Mouse (Mus musculus) hindbrain, embryonic 11.5 days (tissue): ENCODE measurements around the gene Fbxl14. TPM values are rescaled to one million over a fixed set of nuclear protein-coding genes. Genes with fewer than 3 reads are reported as not detected.

Experiments used
- ATAC-seq: fragments of 200-750 bp; cut with Nextera tagmentation; 2 replicates; pipeline ENCODE4 v1.8.0; 2017; ENCODE audit warnings: mild to moderate bottlenecking, moderate TSS enrichment, moderate library complexity; ENCODE audit not compliant: low FRiP score
- DNase-seq: peaks from one replicate; pipeline ENCODE4 v3.0.0-alpha.2; 2015; ENCODE audit warnings: low spot score
- H3K27ac ChIP-seq: fragments of 300-500 bp; sonication (generic); 2 replicates; pipeline ENCODE4 v1.5.1; 2014; ENCODE audit warnings: mild to moderate bottlenecking, low read depth, low read length
- H3K27me3 ChIP-seq: fragments of 300-500 bp; sonication (generic); 2 replicates; pipeline ENCODE4 v1.6.1; 2014; ENCODE audit warnings: mild to moderate bottlenecking, low read length, moderate library complexity, mixed read lengths; ENCODE audit not compliant: control insufficient read depth, insufficient read depth
- H3K36me3 ChIP-seq: fragments of 300-500 bp; sonication (generic); 2 replicates; pipeline ENCODE4 v1.6.1; 2014; ENCODE audit warnings: mild to moderate bottlenecking, low read length, moderate library complexity, mixed read lengths; ENCODE audit not compliant: control insufficient read depth, insufficient read depth
- H3K4me1 ChIP-seq: fragments of 300-500 bp; sonication (generic); replicated peaks from 2 replicates; pipeline ENCODE4 v1.6.1; 2014; ENCODE audit warnings: low read length, mixed read lengths; ENCODE audit not compliant: control insufficient read depth, insufficient read depth
- H3K4me2 ChIP-seq: fragments of 300-500 bp; sonication (generic); replicated peaks from 2 replicates; pipeline ENCODE4 v1.6.1; 2014; ENCODE audit warnings: mild to moderate bottlenecking, low read depth, low read length
- H3K4me3 ChIP-seq: fragments of 300-500 bp; sonication (generic); 2 replicates; pipeline ENCODE4 v1.5.1; 2014; ENCODE audit warnings: low read depth, low read length
- H3K9ac ChIP-seq: fragments of 300-500 bp; sonication (generic); 2 replicates; pipeline ENCODE4 v1.6.1; 2014; ENCODE audit warnings: low read depth, low read length
- H3K9me3 ChIP-seq: fragments of 300-500 bp; sonication (generic); 2 replicates; pipeline ENCODE4 v1.6.1; 2016; ENCODE audit warnings: low read length; ENCODE audit not compliant: control insufficient read depth
- WGBS: fragments of 180-500 bp; shearing (Covaris S2); extraction: QIAGEN DNeasy Blood & Tissue Kit; methylation state at CpG from one replicate; pipeline ENCODE4 v1.1.7; 2014; 5-methylcytosine and 5-hydroxymethylcytosine counted together
- polyA plus RNA-seq: library from polyadenylated mRNA; unstranded; fragments of >200 nt; fragmentation: Nextera tagmentation; extraction: Ambion mirVana; gene quantifications from 2 replicates; pipeline ENCODE4 v1.2.1, GENCODE M21; 2014

The Fbxl14 gene
- polyA plus RNA-seq, 1 experiment from 2014 or later: 7.0 TPM

DNA sequence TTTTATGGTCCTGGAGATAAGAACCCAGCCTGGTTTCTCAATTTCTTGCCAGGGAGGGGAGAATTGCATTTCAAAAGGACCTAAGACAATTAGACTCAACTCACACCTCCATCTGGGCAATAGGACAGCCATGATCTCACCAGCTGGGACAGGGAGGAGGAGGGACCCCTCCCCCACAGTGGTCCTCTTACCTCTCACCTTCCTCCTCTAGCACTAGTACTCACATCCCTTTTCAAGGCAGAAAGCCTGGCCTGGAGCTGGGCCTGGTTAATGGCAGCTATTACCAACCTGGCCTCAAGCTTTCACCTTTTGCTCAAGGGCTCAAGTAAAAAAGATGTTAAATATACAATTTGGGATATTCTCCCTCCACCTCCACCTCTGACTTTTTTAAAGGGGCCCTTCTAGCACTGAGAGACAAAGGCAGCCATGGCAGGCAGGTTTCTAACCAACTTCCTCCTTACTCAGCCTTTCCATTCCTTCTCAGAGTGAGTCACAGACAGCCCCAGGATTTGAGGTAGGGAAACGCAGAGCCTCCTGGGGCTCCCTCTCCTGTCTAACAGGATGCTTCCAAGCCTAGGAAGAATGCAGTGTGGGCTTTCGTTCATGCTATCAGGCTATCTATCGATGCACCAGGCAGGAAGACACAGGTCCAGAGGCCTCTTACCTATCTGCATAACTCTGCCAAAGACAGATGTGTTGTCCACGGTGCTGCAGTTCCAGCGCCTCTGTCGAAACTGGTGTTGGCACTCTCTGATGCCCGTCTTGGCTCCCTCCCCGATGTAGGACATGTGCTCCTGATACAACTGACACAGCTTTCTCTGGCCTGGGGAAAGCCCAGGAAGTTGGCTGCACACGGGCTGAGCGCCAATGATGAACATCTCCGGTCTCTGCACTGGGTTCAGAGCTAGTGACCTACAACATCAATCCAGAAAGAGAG is 33.5 kb upstream of the Fbxl14 start:
- Histone ChIP-seq H3K27me3 (peaks cover 3% of the 10 kb centered on the region; the same call in 1 of the 2 replicates), H3K27ac (no peak overlapping the region), H3K4me2 (no peak overlapping the region), H3K36me3 (no peaks in the 10 kb centered on the region), H3K9me3 (no peaks in the 10 kb centered on the region), H3K4me3 (no peak overlapping the region), H3K9ac (no peak overlapping the region), H3K4me1 (no peaks in the 10 kb centered on the region; the same call in 1 of the 2 replicates)
- WGBS: 82% methylated on average over 11 of the region's 11 CpGs
- DNase-seq (no peak), ATAC-seq (no peak)

DNA sequence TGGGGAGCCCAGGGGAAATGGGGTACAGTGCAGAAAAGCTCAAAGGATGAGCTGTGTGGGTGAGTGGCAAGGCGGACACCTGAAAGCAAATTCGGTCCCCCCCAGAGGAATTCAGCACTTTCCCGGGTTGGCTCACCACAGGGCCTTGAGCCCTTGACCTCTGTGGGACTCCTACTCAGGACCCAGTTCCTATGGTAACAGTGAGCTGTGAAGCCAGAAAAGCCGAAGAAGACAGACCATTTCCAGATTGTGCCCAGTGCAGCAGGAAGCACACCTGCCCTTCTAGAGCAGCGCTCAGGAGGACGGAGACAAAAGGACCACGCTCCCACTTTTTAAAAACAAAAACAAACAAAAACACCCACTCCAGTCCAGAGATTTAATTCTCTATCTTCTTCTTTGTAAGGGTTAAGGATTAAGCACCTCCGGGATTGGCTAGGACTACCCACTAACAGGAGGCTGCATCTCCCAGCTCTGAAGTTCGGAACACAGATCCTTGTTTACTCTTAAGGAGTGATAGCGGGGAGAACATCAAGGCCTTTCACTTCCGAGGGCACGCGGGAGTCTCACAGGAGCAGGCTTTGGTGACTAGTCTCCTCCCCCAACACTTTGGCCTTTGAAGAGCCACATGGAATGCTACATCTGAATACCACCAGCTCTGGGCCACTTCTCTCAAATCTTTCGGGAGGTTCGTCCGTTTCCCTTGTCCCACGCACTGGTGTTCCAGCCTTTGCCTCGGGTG is 31.0 kb upstream of the Fbxl14 start:
- H3K4me1 ChIP-seq: peaks cover 2% of the 10 kb centered on the region; the same call in 1 of the 2 replicates
- peaks cover 3% of the 10 kb centered on the region; the same call in 1 of the 2 replicates for H3K27me3 ChIP-seq
- no peak overlapping the region for H3K27ac ChIP-seq
- ATAC-seq (no peak), DNase-seq (peak; percentile 53)
- peak overlapping the region; percentile 19; the same call in 1 of the 2 replicates for H3K9ac ChIP-seq
- peak overlapping the region; percentile 44 for H3K4me2 ChIP-seq
- WGBS: 7% methylated on average over 18 of the region's 18 CpGs
- H3K36me3 ChIP-seq: no peaks in the 10 kb centered on the region
- H3K9me3 ChIP-seq: no peaks in the 10 kb centered on the region
- H3K4me3 ChIP-seq: peak overlapping the region; percentile 23

DNA sequence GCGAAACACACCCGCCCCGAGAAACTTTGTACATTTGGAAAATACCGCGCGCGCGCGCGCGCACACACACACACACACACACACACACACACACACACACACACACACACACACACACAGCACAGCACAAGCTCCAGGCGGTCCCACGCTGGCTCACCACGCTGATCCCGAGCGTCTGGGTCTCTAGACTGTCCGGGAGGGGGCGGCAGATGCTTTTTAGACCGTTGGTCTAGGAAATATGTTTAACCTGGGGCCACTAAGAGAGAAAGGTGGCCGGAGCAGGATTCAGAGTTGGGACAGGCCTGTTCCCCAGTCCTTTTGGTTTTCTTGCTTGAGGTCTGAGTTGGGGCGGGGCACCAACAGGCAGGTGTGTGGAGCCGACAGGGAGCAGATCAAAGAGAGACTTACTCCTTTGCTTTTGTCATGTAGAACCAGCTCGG is 30.4 kb upstream of the Fbxl14 start:
- Histone ChIP-seq H3K27ac (no peak overlapping the region), H3K27me3 (peaks cover 3% of the 10 kb centered on the region; the same call in 1 of the 2 replicates), H3K4me2 (peak overlapping the region; percentile 44), H3K9ac (peak overlapping the region; percentile 19; the same call in 1 of the 2 replicates), H3K4me3 (peak overlapping the region; percentile 23), H3K9me3 (no peaks in the 10 kb centered on the region), H3K4me1 (0 out of 2 replicates have a peak, but pooled peaks cover 2% of the 10 kb centered on the region), H3K36me3 (no peaks in the 10 kb centered on the region)
- 3% methylated on average over 23 of the region's 23 CpGs for WGBS
- 0 out of 2 replicates have a peak, but pooled peaks have one; percentile 30 for ATAC-seq
- peak; percentile 74 for DNase-seq

DNA sequence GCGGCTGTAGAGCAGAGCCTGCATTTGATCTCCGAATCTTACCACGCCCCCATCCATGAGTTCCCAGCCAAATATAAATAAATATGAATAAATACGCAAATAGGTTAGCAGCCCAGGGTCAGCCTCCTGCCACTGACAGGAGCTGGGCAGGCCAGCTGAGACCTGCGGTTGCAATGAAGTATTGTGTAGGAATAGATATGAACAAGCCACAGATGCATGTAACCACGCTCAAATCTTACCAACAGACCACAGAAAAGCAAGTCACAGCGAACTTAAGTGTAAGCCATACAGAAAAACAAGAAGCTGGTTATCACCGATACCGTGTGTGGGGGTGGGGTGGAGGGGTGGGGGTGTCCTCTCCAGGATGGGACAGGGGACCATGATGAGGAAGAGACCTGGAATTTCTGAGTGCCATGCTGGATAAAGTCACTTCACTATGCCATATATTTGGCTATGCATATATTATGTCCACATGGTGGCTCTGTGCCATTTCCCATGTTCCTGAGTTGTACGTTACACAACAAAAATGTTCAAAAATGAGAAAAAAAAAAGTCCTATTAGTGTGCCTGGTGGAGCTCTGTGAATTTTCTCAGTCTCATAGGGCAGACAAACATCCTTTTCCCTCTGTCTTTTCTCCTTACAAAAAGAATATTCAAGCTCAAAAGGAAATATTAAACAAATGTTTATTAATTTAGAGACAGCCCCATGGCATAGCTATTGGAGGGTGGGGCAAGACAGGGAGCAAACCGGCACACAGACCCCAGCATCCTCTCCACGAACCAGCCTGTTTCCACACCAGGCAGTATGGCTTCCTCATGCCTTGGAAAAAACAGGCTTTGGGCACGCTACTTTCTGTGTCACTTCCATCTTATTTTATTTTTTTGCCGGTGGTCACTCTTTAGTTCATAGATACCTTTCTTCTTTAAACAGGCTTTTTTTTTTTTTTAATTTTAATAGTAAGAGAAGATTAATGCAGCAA is 28.2 kb upstream of the Fbxl14 start:
- peak; percentile 10 for DNase-seq

DNA sequence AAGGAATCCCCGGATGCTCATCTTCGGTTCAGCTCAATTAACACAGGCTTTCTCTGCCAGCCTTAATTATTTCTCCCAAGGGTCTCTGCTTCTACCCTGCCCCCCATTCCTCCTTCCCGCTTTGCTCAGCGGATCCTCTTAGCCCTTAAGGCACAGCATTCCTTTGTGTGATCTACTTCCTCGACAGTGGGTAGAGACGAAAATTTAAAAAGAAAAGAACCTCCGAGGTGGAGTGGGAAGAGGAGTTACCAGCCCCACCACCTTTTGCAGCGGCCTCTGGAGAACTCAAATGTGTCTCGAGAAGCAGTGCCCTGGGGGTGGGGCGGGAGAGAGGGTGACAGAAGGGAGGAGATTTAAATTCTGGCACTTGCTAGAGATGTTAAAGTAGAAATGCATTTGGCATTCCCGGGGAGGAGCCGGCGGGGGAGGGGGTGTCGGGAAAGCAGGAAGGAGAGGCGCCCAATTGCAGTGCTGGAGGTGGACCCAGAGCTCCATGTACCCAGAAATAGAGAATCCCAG is 27.4 kb upstream of the Fbxl14 start:
- Histone ChIP-seq H3K9me3 (no peaks in the 10 kb centered on the region), H3K27me3 (peaks cover 3% of the 10 kb centered on the region; the same call in 1 of the 2 replicates), H3K9ac (peak overlapping the region; percentile 62), H3K4me3 (peak overlapping the region; percentile 33), H3K36me3 (no peaks in the 10 kb centered on the region), H3K27ac (peak overlapping the region; percentile 78), H3K4me2 (peak overlapping the region; percentile 53), H3K4me1 (0 out of 2 replicates have a peak, but pooled peaks cover 2% of the 10 kb centered on the region)
- under 1% methylated on average over 15 of the region's 15 CpGs for WGBS
- ATAC-seq (peak; percentile 52), DNase-seq (peak; percentile 67)

More for the DNA sequence above, 28.2 kb upstream of the Fbxl14 start:
- 0 out of 2 replicates have a peak, but pooled peaks cover 2% of the 10 kb centered on the region for H3K4me1 ChIP-seq
- H3K27ac ChIP-seq: no peak overlapping the region; the same call in 1 of the 2 replicates
- no peak for ATAC-seq
- H3K9me3 ChIP-seq: no peaks in the 10 kb centered on the region
- no peak overlapping the region; the same call in 1 of the 2 replicates for H3K9ac ChIP-seq
- peak overlapping the region; percentile 33; the same call in 1 of the 2 replicates for H3K4me3 ChIP-seq
- no peak overlapping the region; the same call in 1 of the 2 replicates for H3K4me2 ChIP-seq
- WGBS: 48% methylated on average over 14 of the region's 14 CpGs
- no peaks in the 10 kb centered on the region for H3K36me3 ChIP-seq
- H3K27me3 ChIP-seq: peaks cover 3% of the 10 kb centered on the region; the same call in 1 of the 2 replicates

DNA sequence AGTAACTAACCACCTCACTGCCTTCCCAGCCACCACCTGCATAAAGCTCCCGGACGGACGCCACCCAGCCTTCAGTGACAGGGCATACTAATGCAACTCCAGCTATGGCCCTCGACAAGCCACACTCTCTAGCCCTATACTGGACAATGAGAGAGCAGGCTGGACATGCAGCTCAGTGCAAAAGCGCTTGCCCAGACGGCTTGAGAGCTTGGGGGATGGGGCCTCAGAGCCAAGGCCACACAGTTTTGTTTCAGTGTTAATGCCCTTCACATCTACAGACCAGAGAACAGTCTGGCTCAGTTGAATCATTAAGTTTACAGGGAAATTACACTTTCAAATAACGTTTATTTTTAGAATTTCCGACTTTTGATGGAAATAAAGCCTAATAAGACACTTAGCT is 21.3 kb upstream of the Fbxl14 start:
- Histone ChIP-seq H3K4me1 (no peaks in the 10 kb centered on the region), H3K4me3 (no peak overlapping the region), H3K4me2 (no peak overlapping the region), H3K36me3 (no peaks in the 10 kb centered on the region), H3K9me3 (no peaks in the 10 kb centered on the region), H3K27me3 (no peaks in the 10 kb centered on the region), H3K27ac (no peak overlapping the region), H3K9ac (no peak overlapping the region)
- ATAC-seq (no peak), DNase-seq (no peak)
- WGBS: 66% methylated on average over 8 of the region's 8 CpGs

DNA sequence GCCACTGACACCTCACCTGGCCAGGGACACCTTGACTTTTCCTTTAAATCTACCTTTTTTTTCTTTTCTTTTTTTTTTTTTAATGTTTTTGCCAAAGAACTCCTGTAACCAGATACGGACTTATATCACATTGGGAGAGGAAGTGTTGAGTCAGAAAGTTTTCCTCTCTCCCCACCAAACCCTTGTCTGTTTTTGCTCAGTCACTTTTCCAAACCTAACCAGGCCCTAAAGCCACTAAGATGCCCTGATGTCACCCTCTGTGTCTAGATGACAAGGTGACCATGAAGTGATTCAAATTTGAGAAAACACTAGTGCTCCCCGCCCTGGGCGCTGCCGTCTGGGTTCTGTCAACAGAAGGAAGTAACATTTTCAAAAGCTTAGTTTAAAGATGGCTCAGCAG is 20.4 kb upstream of the Fbxl14 start:
- no peak for ATAC-seq
- Histone ChIP-seq H3K4me2 (no peak overlapping the region), H3K9ac (no peak overlapping the region), H3K9me3 (no peaks in the 10 kb centered on the region), H3K36me3 (no peaks in the 10 kb centered on the region), H3K27ac (no peak overlapping the region), H3K4me1 (no peaks in the 10 kb centered on the region), H3K27me3 (no peaks in the 10 kb centered on the region), H3K4me3 (no peak overlapping the region)
- 88% methylated on average over 4 of the region's 4 CpGs for WGBS
- no peak for DNase-seq
